Mouse (Mus musculus) liver, embryonic 14.5 days (tissue): ENCODE measurements around the gene Wnk2.

ENCODE experiments used
- CTCF ChIP-seq: IDR thresholded peaks from 2 replicates; pipeline ENCODE4 v1.5.1; 2016; ENCODE audit warnings: antibody characterized with exemption, low read depth, control low read depth
- EP300 ChIP-seq: IDR thresholded peaks from 2 replicates; pipeline ENCODE4 v1.6.1; 2016; ENCODE audit warnings: antibody characterized with exemption, low read depth

DNA sequence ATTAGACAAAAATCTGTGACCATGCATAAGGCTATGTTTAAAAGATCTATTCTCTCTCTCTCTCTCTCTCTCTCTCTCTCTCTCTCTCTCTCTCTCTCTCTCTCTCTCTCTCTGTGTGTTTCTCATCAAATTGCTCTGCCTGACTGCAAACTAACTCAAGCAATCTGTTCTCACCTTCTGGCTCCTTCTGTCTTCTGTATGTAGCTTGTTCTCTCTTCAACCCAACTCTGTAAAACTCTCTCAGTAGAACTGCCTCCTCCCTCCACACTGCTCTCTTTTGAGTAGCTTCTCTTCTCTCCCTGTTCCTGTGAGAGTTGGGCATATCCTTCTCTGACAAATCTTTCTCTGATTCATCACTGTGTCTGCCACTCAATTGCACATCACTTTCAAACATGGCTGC is 154.9 kb downstream of the Wnk2 start:
- TF ChIP-seq CTCF (no peak), EP300 (no peak)
